Mouse (Mus musculus) embryonic facial prominence, embryonic 14.5 days (tissue): ENCODE measurements at regions not wholly inside any gene's neighbourhood (a gene's known extent, or its start where the extent isn't known, plus 50 kb on each side); places are given as distances from the start of the nearest gene placed in this dataset.

Experiments
- ATAC-seq: fragments of 200-750 bp; cut with Nextera tagmentation; 2 replicates; pipeline ENCODE4 v1.8.0; 2017; ENCODE audit warnings: low read depth, moderate number of reproducible peaks, moderate TSS enrichment
- DNase-seq: peaks from one replicate; pipeline ENCODE4 v3.0.0-alpha.2; 2015; ENCODE audit warnings: low spot score
- H3K27ac ChIP-seq: fragments of 300-500 bp; sonication (generic); replicated peaks from 2 replicates; pipeline ENCODE4 v1.5.1; 2014; ENCODE audit warnings: low read depth, mild to moderate bottlenecking, low read length, moderate library complexity
- H3K27me3 ChIP-seq: fragments of 300-500 bp; sonication (generic); replicated peaks from 2 replicates; pipeline ENCODE4 v1.6.1; 2014; ENCODE audit warnings: low read length; ENCODE audit not compliant: control insufficient read depth, insufficient read depth
- H3K36me3 ChIP-seq: fragments of 300-500 bp; sonication (generic); 2 replicates; pipeline ENCODE4 v1.6.1; 2014; ENCODE audit warnings: low read length, mixed read lengths; ENCODE audit not compliant: control insufficient read depth, insufficient read depth
- H3K4me1 ChIP-seq: fragments of 300-500 bp; sonication (generic); 2 replicates; pipeline ENCODE4 v1.6.1; 2014; ENCODE audit warnings: antibody characterized with exemption, low read length; ENCODE audit not compliant: control insufficient read depth, insufficient read depth
- H3K4me2 ChIP-seq: fragments of 300-500 bp; sonication (generic); 2 replicates; pipeline ENCODE4 v1.6.1; 2014; ENCODE audit warnings: low read depth, mild to moderate bottlenecking, low read length, moderate library complexity, mixed read lengths
- H3K4me3 ChIP-seq: fragments of 300-500 bp; sonication (generic); 2 replicates; pipeline ENCODE4 v1.5.1; 2014; ENCODE audit warnings: low read depth, mild to moderate bottlenecking, low read length
- H3K9ac ChIP-seq: fragments of 300-500 bp; sonication (generic); 2 replicates; pipeline ENCODE4 v1.6.1; 2014; ENCODE audit warnings: low read depth, mild to moderate bottlenecking, low read length, moderate library complexity, mixed read lengths
- H3K9me3 ChIP-seq: fragments of 300-500 bp; sonication (generic); 2 replicates; pipeline ENCODE4 v1.6.1; 2016; ENCODE audit warnings: low read length; ENCODE audit not compliant: control insufficient read depth
- WGBS: fragments of 180-500 bp; shearing (Covaris S2); extraction: QIAGEN DNeasy Blood & Tissue Kit; methylation state at CpG from one replicate; pipeline ENCODE4 v1.1.7; 2014; 5-methylcytosine and 5-hydroxymethylcytosine counted together

DNA sequence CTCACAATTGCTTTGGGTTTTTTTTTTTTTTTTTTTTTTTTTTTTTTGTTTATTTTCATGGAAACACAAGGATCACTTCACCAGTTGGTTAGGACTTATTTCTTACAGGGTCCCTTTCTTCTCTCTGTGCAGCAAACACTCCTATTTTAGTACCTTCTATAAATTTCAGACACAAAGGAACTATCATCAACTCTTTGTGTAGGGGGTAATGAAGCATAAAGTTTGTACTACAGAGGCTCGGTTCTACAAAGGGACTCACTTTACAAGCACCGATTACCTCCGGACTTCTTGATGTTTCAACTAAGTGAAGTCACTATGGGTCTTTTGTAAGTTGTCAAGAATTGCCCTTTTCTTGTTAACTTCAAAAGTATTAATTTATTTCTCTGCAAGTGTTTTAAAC, 318.0 kb downstream of the Gja1 start:
- Histone ChIP-seq H3K4me2 (no peak overlapping the region), H3K4me3 (no peak overlapping the region), H3K27me3 (no peaks in the 10 kb centered on the region), H3K36me3 (no peaks in the 10 kb centered on the region), H3K27ac (no peak overlapping the region), H3K4me1 (no peaks in the 10 kb centered on the region), H3K9me3 (no peaks in the 10 kb centered on the region), H3K9ac (no peak overlapping the region)
- DNase-seq, result no peak
- 41% methylated on average over 3 of the region's 3 CpGs for whole genome bisulfite sequencing
- ATAC-seq, result no peak

DNA sequence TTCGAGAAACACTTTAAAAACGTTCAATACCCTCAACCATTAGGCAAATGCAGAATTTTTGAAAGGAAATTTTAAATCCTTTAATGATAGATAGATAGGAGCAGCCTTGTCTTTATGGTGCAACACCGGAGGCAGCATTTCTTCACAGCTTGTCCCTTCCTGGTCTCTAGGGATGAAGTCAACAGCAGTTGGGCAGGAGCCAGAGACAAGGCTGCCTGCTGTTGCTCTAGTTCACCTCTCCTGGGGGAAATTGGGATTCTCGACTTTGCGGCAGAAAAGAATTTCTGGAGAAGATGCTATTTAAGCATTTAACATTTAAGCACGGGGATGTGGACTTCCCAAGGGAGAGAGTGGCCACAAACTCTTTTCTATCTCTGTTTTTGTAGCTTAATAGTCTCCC, 323.0 kb downstream of the Gja1 start:
- WGBS, result 50% methylated on average over 6 of the region's 6 CpGs
- DNase-seq (peak; percentile 10), ATAC-seq (no peak)
- no peaks in the 10 kb centered on the region for H3K4me1 ChIP-seq
- H3K36me3 ChIP-seq, result no peaks in the 10 kb centered on the region
- no peak overlapping the region for H3K4me3 ChIP-seq
- H3K27ac ChIP-seq, result no peak overlapping the region
- no peak overlapping the region for H3K4me2 ChIP-seq
- no peaks in the 10 kb centered on the region for H3K9me3 ChIP-seq
- H3K27me3 ChIP-seq, result no peaks in the 10 kb centered on the region
- H3K9ac ChIP-seq, result no peak overlapping the region

DNA sequence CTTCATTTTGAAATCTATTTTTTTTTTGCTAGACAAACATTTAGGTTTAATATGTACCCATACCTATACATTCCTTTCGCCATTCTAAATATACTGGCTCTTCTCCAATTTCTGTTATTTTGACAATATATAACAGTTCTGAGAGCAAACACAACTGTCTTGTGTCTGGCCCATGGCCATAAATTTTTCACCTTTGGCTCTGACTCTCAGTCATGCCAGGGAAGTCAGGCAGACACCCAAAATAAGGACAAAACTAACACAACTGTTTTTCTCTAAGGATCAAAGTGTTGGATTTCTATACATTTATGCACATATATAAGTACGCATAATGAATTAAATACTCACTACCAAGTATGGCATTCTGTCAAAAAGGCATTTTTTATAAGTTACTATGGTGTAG, 331.3 kb downstream of the Gja1 start:
- WGBS, result 77% methylated on average over 2 of the region's 2 CpGs
- H3K27ac ChIP-seq, result no peak overlapping the region
- no peaks in the 10 kb centered on the region for H3K27me3 ChIP-seq
- H3K36me3 ChIP-seq, result no peaks in the 10 kb centered on the region
- no peak for ATAC-seq
- no peak overlapping the region for H3K4me2 ChIP-seq
- no peak overlapping the region for H3K9ac ChIP-seq
- DNase-seq, result no peak
- no peaks in the 10 kb centered on the region for H3K9me3 ChIP-seq
- no peaks in the 10 kb centered on the region for H3K4me1 ChIP-seq
- H3K4me3 ChIP-seq, result no peak overlapping the region

DNA sequence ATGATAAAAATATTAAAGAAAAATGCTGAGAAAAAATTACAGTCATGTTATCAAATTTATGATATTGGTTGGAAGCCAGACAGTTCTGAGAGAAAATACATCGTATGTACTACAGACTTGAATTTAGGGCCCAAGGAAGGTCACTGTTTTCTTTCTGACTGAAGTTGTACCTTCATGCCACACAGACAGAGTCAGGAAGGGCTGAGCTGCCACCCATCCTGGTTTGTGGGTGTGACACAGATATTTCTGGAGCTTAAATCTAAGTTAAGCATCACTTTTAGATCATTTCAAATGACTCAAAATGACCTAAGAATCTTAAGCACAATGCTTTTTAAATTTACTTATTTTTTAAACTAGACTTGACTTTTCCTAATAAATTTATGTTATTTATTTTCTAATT, 331.8 kb downstream of the Gja1 start:
- H3K9ac ChIP-seq, result no peak overlapping the region
- no peaks in the 10 kb centered on the region for H3K27me3 ChIP-seq
- H3K4me2 ChIP-seq, result no peak overlapping the region
- H3K27ac ChIP-seq, result no peak overlapping the region
- no peaks in the 10 kb centered on the region for H3K36me3 ChIP-seq
- no peak overlapping the region for H3K4me3 ChIP-seq
- H3K4me1 ChIP-seq, result no peaks in the 10 kb centered on the region
- H3K9me3 ChIP-seq, result no peaks in the 10 kb centered on the region
- no peak for DNase-seq
- no peak for ATAC-seq
- 75% methylated on average over 1 of the region's 1 CpGs for WGBS

DNA sequence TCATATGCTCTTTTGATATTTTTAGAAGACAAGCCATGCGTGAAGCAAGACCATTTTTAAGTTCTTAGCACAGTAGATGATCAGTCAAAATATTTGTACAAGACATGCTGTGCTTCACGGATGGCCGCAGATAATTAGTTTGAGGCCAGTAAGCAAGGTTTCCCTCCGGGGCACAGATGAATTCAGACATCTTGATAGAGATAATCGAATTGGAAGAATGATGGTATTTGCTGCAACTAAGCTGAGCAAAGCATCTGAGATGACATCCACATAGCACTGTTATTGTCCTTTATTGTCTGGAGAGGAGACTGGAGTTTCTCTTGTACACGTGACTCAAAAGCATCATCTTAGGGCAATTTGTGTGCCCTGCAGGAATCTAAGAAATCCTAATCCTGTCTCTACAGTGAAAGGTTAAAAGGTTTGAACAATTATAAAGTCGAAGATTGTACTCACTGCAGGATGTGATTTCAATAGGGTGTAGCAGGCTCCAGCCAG, 335.5 kb downstream of the Gja1 start:
- Histone ChIP-seq H3K4me1 (no peaks in the 10 kb centered on the region), H3K9ac (no peak overlapping the region), H3K27me3 (no peaks in the 10 kb centered on the region), H3K27ac (no peak overlapping the region), H3K4me3 (no peak overlapping the region), H3K36me3 (no peaks in the 10 kb centered on the region), H3K9me3 (no peaks in the 10 kb centered on the region), H3K4me2 (no peak overlapping the region)
- ATAC-seq (no peak; the same call in 1 of the 2 replicates), DNase-seq (peak; percentile 64)
- WGBS, result 31% methylated on average over 7 of the region's 7 CpGs

DNA sequence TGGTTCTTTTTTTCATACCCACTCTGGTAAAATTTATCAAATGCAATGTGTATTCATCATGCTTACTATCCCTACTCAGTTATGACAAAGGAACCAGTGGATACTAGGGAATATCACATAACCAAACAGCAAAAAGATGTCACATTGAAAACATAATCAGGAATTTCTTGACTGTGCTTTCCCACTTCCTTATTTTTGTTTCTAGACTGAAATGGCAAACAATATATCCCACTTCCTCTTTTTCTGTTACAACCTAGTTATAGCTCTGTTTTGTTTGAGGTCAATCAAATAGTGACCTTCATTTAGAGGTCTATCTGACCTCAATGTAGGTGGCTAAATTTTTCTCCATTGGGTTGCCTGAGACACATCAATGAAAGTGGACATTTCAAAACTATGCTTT, 359.9 kb downstream of the Gja1 start:
- DNase-seq, result no peak
- no peak overlapping the region for H3K9ac ChIP-seq
- H3K4me2 ChIP-seq, result no peak overlapping the region
- H3K27me3 ChIP-seq, result no peaks in the 10 kb centered on the region
- H3K4me3 ChIP-seq, result no peak overlapping the region
- no peak for ATAC-seq
- H3K9me3 ChIP-seq, result no peaks in the 10 kb centered on the region
- H3K36me3 ChIP-seq, result no peaks in the 10 kb centered on the region
- H3K27ac ChIP-seq, result no peak overlapping the region
- H3K4me1 ChIP-seq, result no peaks in the 10 kb centered on the region

DNA sequence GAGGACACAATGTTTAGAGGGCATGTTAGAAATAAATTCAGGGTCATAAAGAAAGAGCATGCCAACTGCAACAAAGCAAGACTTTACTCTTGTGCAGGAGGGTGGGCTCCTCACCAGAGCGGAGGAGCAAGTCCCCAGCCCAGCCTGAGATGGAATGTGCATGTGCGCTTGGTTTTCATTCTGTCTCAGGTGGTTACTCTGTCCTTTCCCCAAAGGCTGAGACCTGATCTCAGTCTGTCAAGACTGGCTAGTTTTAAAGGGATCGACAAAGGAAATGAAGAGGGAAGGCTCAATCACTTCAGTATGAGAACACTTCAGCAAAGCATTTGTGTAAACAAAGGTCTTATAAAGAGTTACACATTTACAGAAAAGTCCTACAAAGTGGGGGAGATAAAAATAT, 362.5 kb downstream of the Gja1 start:
- H3K9me3 ChIP-seq, result no peaks in the 10 kb centered on the region
- ATAC-seq (no peak), DNase-seq (no peak)
- H3K4me1 ChIP-seq, result no peaks in the 10 kb centered on the region
- no peak overlapping the region for H3K9ac ChIP-seq
- H3K4me2 ChIP-seq, result no peak overlapping the region
- 45% methylated on average over 3 of the region's 3 CpGs for WGBS
- H3K4me3 ChIP-seq, result no peak overlapping the region
- H3K27me3 ChIP-seq, result no peaks in the 10 kb centered on the region
- H3K27ac ChIP-seq, result no peak overlapping the region
- H3K36me3 ChIP-seq, result no peaks in the 10 kb centered on the region

DNA sequence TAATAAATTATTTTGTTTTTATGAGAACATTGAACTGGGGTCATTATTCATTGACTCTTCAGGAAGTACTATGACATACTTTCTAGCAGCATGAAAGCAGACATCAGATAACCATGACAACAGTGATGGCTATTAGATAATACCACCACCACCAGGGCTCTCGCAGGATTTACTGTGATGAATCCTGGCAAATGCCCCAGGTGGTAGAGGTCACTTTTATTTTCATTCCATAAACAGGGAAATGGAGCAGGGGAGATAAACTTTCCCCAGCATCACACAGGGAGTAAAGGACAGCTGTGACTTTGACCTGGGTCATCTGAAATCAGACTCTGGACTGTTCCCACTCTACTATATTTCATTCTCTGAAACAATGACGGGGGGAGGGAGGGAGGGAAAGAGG, 375.0 kb downstream of the Gja1 start:
- Histone ChIP-seq H3K4me2 (no peak overlapping the region), H3K9me3 (no peaks in the 10 kb centered on the region), H3K27me3 (no peaks in the 10 kb centered on the region), H3K36me3 (no peaks in the 10 kb centered on the region), H3K27ac (no peak overlapping the region), H3K9ac (no peak overlapping the region), H3K4me1 (no peaks in the 10 kb centered on the region), H3K4me3 (no peak overlapping the region)
- ATAC-seq (no peak), DNase-seq (no peak)
- WGBS, result 29% methylated on average over 1 of the region's 2 CpGs

DNA sequence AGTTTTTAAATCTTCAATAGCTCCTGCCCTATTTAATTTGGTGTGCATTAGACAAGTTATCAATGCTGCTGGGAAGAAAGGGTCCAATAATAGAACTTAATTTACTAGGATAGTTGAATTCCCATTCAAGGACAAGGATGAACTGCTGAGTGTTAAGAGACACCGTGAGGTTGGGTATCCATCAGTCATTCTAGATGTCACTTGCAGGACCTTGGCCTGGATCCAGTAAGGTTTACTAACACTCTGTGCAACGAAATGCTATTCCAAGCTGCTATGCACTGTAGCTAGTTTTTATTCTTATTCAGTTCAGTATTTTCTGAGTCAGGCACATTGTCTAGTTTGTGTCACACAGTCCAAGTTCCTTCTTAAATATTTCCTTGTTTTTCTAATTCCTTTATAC, 376.4 kb downstream of the Gja1 start:
- H3K27me3 ChIP-seq, result no peaks in the 10 kb centered on the region
- 67% methylated on average over 2 of the region's 2 CpGs for WGBS
- ATAC-seq (no peak), DNase-seq (no peak)
- no peak overlapping the region for H3K9ac ChIP-seq
- H3K9me3 ChIP-seq, result no peaks in the 10 kb centered on the region
- H3K36me3 ChIP-seq, result no peaks in the 10 kb centered on the region
- H3K4me3 ChIP-seq, result no peak overlapping the region
- no peak overlapping the region for H3K27ac ChIP-seq
- H3K4me1 ChIP-seq, result no peaks in the 10 kb centered on the region
- no peak overlapping the region for H3K4me2 ChIP-seq
